Mouse (Mus musculus) lung, adult 2 months (tissue): ENCODE results near the gene Lgals8.

Source experiments
- CTCF ChIP-seq: fragments of 200-500 bp; IDR thresholded peaks from 2 replicates; pipeline ENCODE4 v1.5.1; 2011; ENCODE audit warnings: mild to moderate bottlenecking, low read length, control low read depth; ENCODE audit not compliant: insufficient read depth
- POLR2A ChIP-seq: fragments of 200-500 bp; IDR thresholded peaks from 2 replicates; pipeline ENCODE4 v1.6.1; 2011; ENCODE audit warnings: low read depth, mild to moderate bottlenecking, control low read depth, low read length, borderline replicate concordance; ENCODE audit errors: extremely low read depth

DNA sequence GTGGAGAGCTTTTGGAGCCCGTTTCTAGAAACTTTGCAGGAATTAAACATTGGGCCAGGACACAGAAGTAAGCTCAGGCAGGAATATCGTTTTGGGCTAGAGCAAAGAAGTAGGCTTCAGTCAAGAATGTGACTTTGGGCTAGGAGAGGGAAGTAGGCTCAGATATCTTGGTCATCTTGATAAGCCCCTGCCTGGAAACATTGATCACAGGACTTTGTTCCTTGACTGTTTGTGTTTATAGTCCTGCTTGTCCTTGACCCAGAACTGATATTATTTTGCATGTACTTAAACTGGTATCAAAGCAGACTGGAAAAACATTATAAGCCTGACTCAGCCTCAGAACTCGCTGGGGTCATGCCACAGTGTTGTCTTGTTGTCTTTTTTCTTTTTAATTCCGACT is 2.1 kb downstream of the Lgals8 start:
- TF ChIP-seq POLR2A (no peak), CTCF (no peak)
